Mouse (Mus musculus): ENCODE results near the gene Bcar3.

Bcar3 gene

GRCm38 (mm10) chr3:122483066-122483782, 189.3 kb downstream of the Bcar3 start:
- DNase-seq (ENCODE audit: low spot score in 2 of 2): no peak

DNA sequence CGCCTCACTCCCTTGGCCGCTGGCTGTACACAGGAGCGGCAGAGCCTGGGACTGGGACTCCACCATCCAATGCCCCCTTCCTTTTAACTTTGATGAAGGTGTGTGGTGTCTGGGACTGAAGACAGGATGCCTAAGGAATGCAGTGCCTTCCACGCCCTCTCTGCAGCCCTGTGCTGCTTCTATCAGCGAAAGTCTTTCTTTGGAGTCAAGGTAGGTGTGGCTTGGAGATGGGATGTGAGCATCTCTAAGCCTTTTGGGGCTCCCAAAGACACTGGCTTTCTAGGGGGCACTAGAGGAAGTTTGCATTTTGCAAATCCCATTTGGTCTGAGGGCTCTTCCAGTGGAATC, 189.8 kb downstream of the Bcar3 start:
- DNase-seq (ENCODE audit: low spot score in 2 of 2): no peak

DNA sequence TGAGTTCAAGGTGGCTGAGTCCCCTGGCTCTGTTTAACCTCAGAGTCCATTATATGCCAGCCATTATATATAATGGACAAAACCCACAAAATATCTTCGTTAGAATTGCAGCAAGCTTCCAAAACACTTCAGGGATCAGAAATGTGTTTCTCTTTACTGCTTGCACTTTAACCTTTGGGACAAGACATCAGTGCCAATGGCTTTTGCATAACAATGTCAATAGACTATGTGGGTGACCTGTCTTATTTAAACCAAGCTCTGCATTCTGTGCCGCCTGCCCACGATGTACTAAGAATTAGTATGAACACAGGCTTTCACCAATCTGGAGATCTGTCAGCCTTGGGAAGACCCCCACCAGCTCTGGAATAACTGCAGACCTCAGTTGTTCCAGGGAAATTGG, 190.4 kb downstream of the Bcar3 start:
- DNase-seq (ENCODE audit: low spot score in 2 of 2): no peak

- no peak for DNase-seq (ENCODE audit: low spot score in 2 of 2)
Observed at GRCm38 (mm10) chr3:122485699-122486098, 191.8 kb downstream of the Bcar3 start.

- DNase-seq (ENCODE audit: low spot score in 2 of 2): no peak
Observed at GRCm38 (mm10) chr3:122486193-122486592, 192.3 kb downstream of the Bcar3 start.

DNA sequence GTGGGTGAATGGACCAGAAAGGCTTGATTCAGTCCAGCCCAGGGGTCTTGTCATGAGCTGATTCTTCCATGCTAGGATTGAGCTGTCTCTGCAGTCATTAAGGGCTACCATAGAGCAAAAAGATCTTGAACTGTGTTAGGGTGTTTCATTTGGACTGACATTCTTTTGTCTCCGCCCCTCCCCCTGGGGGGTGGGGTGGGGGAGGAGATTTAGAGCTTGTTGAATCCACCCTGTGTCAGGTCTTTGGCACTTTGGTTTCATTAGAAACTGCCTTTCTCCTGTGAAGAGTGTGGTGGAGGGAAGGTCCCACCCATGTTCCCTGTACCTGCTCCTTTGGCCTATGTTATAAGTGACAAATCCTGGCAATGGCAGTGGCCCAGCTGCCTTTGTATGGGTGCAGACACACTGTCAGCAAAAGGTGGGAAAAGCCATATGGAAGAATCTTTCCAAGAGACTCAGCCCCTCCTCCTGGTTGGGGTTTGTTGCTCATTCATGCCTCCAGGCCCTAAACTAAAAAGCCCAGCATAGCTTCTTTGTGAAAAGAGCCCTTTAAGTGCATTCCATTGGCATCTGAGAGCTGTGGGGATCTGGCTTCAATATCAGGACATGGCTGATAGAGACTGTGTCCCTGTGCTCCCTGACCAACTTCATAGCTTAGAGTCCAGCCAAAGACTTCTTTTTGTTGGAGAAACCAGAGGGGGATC, 194.3 kb downstream of the Bcar3 start:
- DNase-seq (ENCODE audit: low spot score in 2 of 2): no peak

DNA sequence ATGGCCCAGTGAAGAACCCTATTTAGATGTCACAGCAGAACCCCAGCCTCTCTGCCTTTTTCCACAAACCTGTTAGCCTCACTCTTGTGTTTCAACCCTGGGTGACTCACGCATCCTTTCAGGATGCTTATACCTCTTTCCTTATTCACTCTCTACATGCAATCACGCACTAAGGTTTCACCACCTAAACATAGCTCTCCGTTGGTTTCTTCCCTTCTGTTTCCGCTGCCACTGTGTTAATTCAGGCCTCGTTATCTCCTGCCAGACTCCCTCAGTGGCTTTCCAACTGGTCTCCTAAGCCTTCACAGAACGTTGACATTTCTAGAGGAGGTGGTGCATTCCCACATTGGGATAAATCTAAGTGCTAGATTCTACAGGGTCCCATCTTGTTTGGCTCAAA, 196.6 kb downstream of the Bcar3 start:
- no peak for DNase-seq (ENCODE audit: low spot score in 2 of 2)

GRCm38 (mm10) chr3:122492006-122492405, 198.1 kb downstream of the Bcar3 start:
- DNase-seq (ENCODE audit: low spot score in 2 of 2): no peak

GRCm38 (mm10) chr3:122492872-122493615, 199.1 kb downstream of the Bcar3 start:
- no peak for DNase-seq (ENCODE audit: low spot score in 2 of 2)

DNA sequence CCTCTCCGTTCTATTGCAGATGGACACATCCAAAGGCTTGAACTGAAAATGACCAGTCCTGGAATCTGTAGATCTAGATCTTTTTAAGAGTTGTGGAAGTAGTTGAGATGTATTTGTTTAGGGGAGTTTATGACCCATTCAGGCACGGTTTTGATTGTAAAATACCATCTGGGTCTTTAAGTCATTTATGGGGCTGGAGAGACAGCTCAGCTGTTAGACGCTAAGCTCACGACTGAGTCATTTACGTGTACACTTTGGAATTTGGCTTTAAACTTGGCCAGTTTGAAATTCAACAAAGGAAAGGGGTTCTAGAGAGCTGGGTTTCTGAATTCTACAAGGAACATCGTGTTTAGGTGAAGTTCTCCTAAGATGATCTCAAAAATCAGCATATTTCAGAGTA, 200.8 kb downstream of the Bcar3 start:
- DNase-seq (ENCODE audit: low spot score in 2 of 2): no peak

DNA sequence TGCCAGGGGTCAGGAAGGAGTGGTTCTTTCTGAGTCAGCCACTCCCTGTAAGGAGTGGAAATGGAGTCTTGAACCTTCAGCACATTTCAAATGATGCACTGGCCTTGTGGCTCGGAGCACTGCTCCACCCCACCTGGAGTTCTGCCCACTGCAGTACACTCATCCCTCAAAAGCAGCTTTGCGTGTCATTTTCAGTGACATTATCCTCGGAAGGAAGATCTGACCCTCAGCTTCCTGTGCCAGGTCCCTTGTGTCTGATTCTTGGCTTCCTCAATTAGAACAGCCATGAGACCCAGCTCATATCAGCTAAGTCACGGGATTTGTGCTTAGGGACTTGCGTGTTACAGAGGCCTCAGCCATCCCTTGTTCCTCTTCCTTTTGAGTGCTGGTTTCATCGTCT, 203.9 kb downstream of the Bcar3 start:
- DNase-seq (ENCODE audit: low spot score in 2 of 2): peak; percentile 43 to 54

DNA sequence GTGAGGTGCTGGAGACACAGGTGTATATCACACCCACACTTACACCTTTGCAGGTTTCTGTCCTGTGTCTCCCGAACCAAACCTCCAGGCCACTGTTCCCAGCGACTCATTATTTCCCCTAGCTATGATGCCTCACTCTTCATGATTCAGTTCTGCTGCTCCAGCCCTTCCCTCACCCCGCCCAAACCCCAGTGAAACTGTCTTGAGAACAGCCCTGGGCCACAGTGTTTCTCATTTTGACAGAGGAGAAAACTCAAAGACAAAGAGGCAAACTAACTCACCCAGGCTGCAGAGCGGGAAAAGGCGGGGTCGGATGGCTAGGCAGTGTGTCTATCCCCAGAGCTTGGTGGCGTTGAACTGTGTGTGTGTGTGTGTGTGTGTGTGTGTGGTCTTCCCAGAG, 204.6 kb downstream of the Bcar3 start:
- no peak for DNase-seq (ENCODE audit: low spot score in 2 of 2)

DNA sequence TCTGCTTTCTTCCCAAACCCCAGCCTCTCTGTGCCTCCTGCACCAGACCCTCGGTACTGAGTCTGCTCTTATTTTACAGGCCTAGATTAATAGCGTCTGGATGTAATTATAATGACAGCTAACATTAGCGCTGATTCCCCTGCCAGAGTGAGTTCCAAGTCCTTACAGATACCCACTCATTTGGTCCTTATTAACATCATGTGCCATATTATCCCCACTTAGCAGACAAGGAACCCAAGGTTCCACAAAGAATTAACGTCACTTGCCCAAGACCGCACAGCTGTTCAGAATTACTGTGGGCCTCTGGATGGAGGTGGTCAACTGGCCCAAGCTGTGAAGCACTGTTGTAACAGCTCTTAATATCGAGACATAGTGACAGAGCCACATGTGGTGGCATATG, 205.7 kb downstream of the Bcar3 start:
- no peak for DNase-seq (ENCODE audit: low spot score in 2 of 2)

DNA sequence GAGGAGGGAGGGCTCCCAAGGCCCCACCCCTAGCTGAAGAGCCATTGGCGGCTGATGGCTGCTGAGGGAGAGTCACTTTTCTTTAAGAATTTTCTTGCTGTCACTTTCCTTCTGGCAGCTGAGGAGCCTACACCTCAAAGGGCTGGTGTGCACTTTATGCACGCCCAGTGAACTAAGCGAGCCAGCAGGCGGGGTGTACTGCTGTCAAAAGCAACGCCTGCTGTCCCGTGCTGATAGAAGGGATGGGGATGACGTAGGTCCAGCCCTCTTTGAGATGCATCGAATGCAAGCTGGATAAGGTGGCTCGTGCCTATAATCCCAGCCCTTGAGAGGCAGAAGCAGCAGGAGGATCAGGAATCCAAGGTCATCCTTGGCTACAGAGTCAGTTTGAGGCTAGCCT, 207.0 kb downstream of the Bcar3 start:
- DNase-seq (ENCODE audit: low spot score in 2 of 2): no peak

DNA sequence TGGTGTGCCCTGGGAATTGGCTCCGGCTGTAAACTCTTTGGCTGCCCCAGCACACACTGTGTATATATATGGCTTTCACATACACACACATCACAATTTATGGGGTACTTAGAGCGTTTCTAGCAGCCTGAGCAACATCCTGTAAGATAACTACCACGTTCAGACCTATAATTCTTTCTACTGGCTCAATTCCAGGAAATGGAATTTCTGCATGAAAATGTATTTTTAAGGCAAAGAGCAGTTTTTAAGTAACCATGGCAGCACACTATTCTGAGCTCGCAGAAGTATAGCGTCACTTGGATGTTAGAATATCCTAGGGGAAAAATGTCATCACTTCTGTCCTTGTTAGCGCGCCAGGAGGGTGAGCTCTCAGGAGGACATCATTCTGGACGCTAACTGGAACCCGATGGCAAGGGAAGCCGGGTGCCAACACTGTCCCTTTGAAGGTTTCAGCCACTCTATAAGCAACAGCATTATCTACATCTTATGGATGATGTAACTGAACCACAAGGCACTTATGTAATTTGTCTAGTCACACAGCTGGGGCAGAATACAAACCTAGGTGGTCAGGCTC, 212.5 kb downstream of the Bcar3 start:
- no peak for DNase-seq (ENCODE audit: low spot score in 2 of 2)

DNA sequence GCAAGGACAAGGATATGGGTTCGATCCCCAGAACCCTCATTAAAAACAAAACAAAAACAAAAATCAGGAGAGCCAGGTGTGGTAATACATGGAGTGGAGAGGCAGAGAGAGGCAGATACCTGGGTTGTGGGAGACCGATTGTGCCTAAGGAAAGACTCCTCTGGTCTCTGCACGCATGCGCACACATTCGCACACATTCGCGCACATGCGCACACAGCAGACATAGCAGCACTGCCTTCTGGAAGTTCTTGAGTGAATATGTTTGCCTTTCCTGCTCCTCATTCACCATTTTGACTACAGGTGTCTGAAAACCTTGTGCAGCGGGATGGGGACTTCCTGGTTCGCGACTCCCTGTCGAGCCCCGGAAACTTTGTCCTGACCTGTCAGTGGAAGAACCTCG, 213.9 kb downstream of the Bcar3 start:
- no peak for DNase-seq (ENCODE audit: low spot score in 2 of 2)

DNA sequence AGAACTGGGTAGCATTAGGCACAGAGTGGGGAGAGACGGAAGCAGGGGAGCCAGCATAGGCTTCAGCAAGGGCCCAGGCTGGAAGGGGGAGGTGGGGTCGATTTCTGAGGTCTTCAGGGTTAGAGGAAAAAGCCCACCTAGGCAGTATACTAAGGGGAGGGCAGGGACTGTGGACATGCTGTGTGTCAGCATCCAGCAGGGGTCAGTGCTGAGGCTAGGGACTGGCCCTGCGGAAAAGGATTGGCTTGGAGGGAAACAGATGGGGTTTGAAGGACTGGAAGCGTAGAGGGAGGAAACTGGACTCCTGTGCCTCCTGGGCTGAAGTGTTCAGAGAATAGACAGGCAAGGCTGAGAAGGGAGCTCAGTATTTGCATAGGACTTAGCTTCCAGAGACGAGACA, 215.1 kb downstream of the Bcar3 start:
- DNase-seq (ENCODE audit: low spot score in 2 of 2): peak; percentile 52 to 61

DNA sequence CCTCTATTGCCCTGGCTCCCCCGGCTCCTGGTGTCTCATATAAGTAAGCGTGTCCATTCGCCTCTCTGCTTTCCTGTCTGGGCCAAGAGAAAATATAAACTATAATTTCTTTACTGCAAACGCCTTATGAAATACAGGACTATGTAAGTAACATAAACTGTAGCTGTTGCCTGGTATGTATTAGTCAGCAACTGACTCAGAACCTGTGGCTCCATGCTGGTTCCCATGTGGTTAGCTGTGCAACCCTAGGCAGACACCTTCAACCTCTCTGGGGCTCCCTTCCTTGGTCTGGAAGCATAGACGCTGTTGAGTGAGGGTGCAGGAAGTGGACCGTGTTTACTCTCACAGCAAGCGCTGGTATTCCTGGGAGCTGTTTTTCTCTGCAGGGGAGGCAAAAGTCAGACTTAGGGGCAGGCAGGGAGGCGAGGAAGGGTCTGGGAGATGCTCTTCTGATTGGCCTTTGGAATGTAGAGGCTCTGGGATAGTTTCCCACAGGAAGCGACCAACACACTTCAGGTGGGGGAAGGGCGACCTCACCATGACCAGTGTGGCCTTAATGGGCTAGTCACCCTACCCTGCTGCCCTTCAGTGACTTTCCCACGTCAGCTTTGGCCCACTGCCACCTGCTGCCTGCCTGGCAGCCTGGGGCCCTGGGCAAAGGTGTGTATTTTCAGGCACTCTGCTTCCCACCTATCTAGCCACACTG, 215.8 kb downstream of the Bcar3 start:
- DNase-seq (ENCODE audit: low spot score in 2 of 2): peak; percentile 35 to 46

- DNase-seq (ENCODE audit: low spot score in 2 of 2): peak in 1 of 2 experiments; percentile 19
Observed at GRCm38 (mm10) chr3:122510240-122510750, 216.4 kb downstream of the Bcar3 start.

GRCm38 (mm10) chr3:122510932-122511331, 217.0 kb downstream of the Bcar3 start:
- DNase-seq (ENCODE audit: low spot score in 2 of 2): peak; percentile 14 to 30

DNA sequence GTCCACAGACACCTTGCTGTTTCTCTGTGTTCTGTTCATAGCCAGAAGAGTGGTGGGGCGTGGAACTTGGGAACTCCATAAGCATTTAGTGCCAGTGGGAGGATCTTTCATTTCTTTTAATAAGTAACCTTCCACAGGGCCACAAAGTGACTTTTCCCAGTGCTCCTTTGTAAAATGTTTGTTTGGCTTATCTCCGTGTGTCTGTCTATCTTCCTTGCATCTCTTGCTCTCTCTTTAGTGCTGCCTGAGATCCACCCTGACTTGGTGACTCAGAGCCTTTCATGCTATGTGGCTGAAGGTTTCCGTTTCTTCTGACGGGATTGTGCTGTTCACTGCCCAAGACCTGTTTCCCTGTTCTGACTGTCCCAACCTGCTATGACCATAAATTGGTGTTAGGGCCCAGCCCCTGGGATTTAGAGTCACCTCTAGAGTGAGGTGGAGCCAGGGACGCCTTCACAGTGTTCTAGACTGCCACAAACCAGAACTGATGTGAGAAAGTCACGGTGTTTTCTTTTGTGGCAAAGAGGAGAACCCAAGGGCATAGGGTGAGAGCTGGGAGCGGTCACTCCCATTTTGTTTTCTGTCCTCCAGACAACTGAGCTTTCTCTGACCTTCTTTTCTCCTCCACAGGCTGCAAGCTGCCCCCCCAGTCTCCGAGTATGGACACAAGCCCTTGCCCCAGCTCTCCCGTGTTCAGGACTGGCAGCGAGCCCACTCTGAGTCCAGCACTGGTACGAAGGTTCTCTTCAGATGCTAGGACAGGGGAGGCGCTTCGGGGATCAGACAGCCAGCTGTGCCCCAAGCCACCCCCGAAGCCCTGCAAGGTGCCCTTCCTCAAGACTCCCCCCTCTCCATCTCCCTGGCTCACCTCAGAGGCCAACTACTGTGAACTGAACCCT, 218.0 kb downstream of the Bcar3 start:
- DNase-seq (ENCODE audit: low spot score in 2 of 2): no peak
